Mouse (Mus musculus) layer of hippocampus, postnatal 25 days (tissue): ENCODE data around the gene Ube4b. TPM values are rescaled to one million over a fixed set of nuclear protein-coding genes. Genes with fewer than 3 reads are reported as not detected.

Source experiments
- total RNA-seq, 2 experiments: library from RNA; stranded (reverse); gene quantifications; 2 replicates each; pipeline ENCODE4 v1.2.3; 2021

Gene Ube4b
- total RNA-seq, 2 experiments from 2014 or later = 92.8 to 113 TPM

Other genes with a start within 250 kb of the Ube4b start
- 100 to 1,000 TPM; 372 to 435 TPM for gene Kif1b, start 119.1 kb downstream of the Ube4b start, total RNA-seq
- gene Rbp7, start 28.2 kb upstream of the Ube4b start, total RNA-seq = not detected
- not detected for gene Tmem274, start 50.6 kb upstream of the Ube4b start, total RNA-seq
- 1 to 10 TPM; 8.0 to 8.4 TPM for gene Nmnat1, start 58.5 kb upstream of the Ube4b start, total RNA-seq
- 10 to 100 TPM; 19.5 to 21.5 TPM for gene Lzic, start 58.5 kb upstream of the Ube4b start, total RNA-seq
- 10 to 100 TPM; 39.5 to 41.1 TPM for gene Ctnnbip1, start 91.5 kb upstream of the Ube4b start, total RNA-seq
- 100 to 1,000 TPM; 782 to 866 TPM for gene Clstn1, start 159.7 kb upstream of the Ube4b start, total RNA-seq